Mouse (Mus musculus) limb, embryonic 15.5 days (tissue): ENCODE measurements around the gene Gm28102. TPM values are rescaled to one million over a fixed set of nuclear protein-coding genes. Genes with fewer than 3 reads are reported as not detected.
"Not testable (repeated sequence)": the region's sequence is repeated elsewhere in the genome, so short reads cannot be mapped to it uniquely, and the experiment has no call there.

Experiments used
- ATAC-seq: fragments of 200-750 bp; cut with Nextera tagmentation; 2 replicates; pipeline ENCODE4 v1.8.0; 2017; ENCODE audit warnings: low read depth, moderate TSS enrichment; ENCODE audit not compliant: insufficient number of reproducible peaks, low FRiP score, low TSS enrichment
- H3K27ac ChIP-seq: fragments of 300-500 bp; sonication (generic); 2 replicates; pipeline ENCODE4 v1.5.1; 2015; ENCODE audit warnings: moderate library complexity, mild to moderate bottlenecking, inconsistent platforms
- H3K27me3 ChIP-seq: fragments of 300-500 bp; sonication (generic); 2 replicates; pipeline ENCODE4 v1.6.1; 2015; ENCODE audit warnings: inconsistent platforms
- H3K36me3 ChIP-seq: fragments of 300-500 bp; sonication (generic); 2 replicates; pipeline ENCODE4 v1.6.1; 2015; ENCODE audit warnings: inconsistent platforms
- H3K4me1 ChIP-seq: fragments of 300-500 bp; sonication (generic); 2 replicates; pipeline ENCODE4 v1.6.1; 2015; ENCODE audit warnings: inconsistent platforms
- H3K4me2 ChIP-seq: fragments of 300-500 bp; sonication (generic); 2 replicates; pipeline ENCODE4 v1.6.1; 2015; ENCODE audit warnings: mild to moderate bottlenecking, inconsistent platforms
- H3K4me3 ChIP-seq: fragments of 300-500 bp; sonication (generic); 2 replicates; pipeline ENCODE4 v1.5.1; 2015; ENCODE audit warnings: mild to moderate bottlenecking, inconsistent platforms
- H3K9ac ChIP-seq: fragments of 300-500 bp; sonication (generic); 2 replicates; pipeline ENCODE4 v1.6.1; 2015; ENCODE audit warnings: inconsistent platforms
- H3K9me3 ChIP-seq: fragments of 300-500 bp; sonication (generic); 2 replicates; pipeline ENCODE4 v1.6.1; 2016; ENCODE audit warnings: inconsistent platforms
- WGBS: fragments of 180-500 bp; shearing (Covaris S2); methylation state at CpG from one replicate; pipeline ENCODE4 v1.1.7; 2015; 5-methylcytosine and 5-hydroxymethylcytosine counted together
- polyA plus RNA-seq: library from polyadenylated mRNA; unstranded; fragments of >200 nt; fragmentation: Nextera tagmentation; extraction: Ambion mirVana; gene quantifications from 2 replicates; pipeline ENCODE4 v1.2.1, GENCODE M21; 2015

Gene Gm28102
- polyA plus RNA-seq = not detected in 2 replicates

- ATAC-seq, H3K4me1 ChIP-seq: not testable (repeated sequence)
- no CpG with 5 or more reads among the region's 7 CpGs for WGBS
Observed at GRCm38 (mm10) chrY:88053015-88053414, at the start of gene Gm28102. TSS of gene Gm28102 (plus strand) at chrY:88053315.

More at GRCm38 (mm10) chrY:88053015-88053414, at the start of gene Gm28102:
- H3K27ac ChIP-seq, H3K4me3 ChIP-seq, H3K27me3 ChIP-seq, H3K36me3 ChIP-seq, H3K4me2 ChIP-seq, H3K9me3 ChIP-seq, H3K9ac ChIP-seq: not testable (repeated sequence)
